Mouse (Mus musculus): ENCODE measurements around the gene Mrpl36.

DNA sequence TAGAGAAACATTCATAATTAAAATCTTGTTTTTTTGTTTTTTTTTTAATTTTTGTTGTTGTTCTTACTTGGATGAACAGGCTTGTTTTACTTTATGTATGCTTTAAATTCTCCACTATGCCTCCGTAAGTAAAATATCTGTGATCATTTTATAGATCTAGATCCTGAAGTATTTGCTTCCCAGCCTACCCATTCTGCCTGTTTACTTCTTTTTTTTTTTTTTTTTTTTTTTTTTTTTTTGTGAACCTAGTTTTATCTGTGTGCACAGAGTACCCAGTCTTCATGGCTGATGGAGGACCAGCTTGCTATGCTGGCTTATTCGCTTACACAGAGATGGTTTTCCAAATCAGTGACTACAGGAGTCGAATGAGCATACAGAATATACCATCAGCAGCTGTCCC, 28.8 kb downstream of the Mrpl36 start:
- TF ChIP-seq CTCF (IDR thresholded peaks at IDR 0.05; ENCODE audit: extremely low read depth, insufficient read depth, low read length) (no peak), POLR2A (IDR thresholded peaks at IDR 0.05; ENCODE audit: extremely low read depth, insufficient read depth, low read length) (no peak)
